Mouse (Mus musculus): ENCODE data around the gene Plxdc1.

Plxdc1 gene

GRCm38 (mm10) chr11:97985727-97986677 lies at the start of gene Plxdc1:
Gene Plxdc1, minus strand, starts transcription at chr11:97986444.
- DNase-seq, result peak; percentile 59

- peak; percentile 91 for DNase-seq
Measured at GRCm38 (mm10) chr11:98035977-98036377, 49.7 kb upstream of the Plxdc1 start.

GRCm38 (mm10) chr11:98034840-98035239 lies 48.6 kb upstream of the Plxdc1 start:
- peak; percentile 88 for DNase-seq

GRCm38 (mm10) chr11:98034061-98034460 lies 47.8 kb upstream of the Plxdc1 start:
- DNase-seq, result peak; percentile 12

GRCm38 (mm10) chr11:98031443-98031770 lies 45.2 kb upstream of the Plxdc1 start:
- peak; percentile 87 for DNase-seq

- DNase-seq, result no peak
Measured at GRCm38 (mm10) chr11:98030701-98031442, 44.6 kb upstream of the Plxdc1 start.

GRCm38 (mm10) chr11:98027785-98028184 lies 41.5 kb upstream of the Plxdc1 start:
- DNase-seq, result no peak

- DNase-seq, result no peak
Measured at GRCm38 (mm10) chr11:98027297-98027688, 41.0 kb upstream of the Plxdc1 start.

GRCm38 (mm10) chr11:98026570-98027296 lies 40.5 kb upstream of the Plxdc1 start, which contains the start of gene Rpl19:
Gene Rpl19, plus strand, starts transcription at chr11:98026710.
- peak; percentile 96 for DNase-seq

- DNase-seq, result no peak
Measured at GRCm38 (mm10) chr11:98026248-98026569, 40.0 kb upstream of the Plxdc1 start.

- no peak for DNase-seq
Measured at GRCm38 (mm10) chr11:98024516-98024915, 38.3 kb upstream of the Plxdc1 start.

GRCm38 (mm10) chr11:98022555-98023371 lies 36.5 kb upstream of the Plxdc1 start, which contains the start of gene Cacnb1:
Gene Cacnb1, minus strand, starts transcription at chr11:98023034.
- peak; percentile 90 for DNase-seq

GRCm38 (mm10) chr11:98022253-98022554 lies 36.0 kb upstream of the Plxdc1 start:
- DNase-seq, result no peak

- peak; percentile 61 for DNase-seq
Measured at GRCm38 (mm10) chr11:98021565-98022252, 35.5 kb upstream of the Plxdc1 start.

GRCm38 (mm10) chr11:98021118-98021517 lies 34.9 kb upstream of the Plxdc1 start:
- no peak for DNase-seq

GRCm38 (mm10) chr11:98020710-98021109 lies 34.5 kb upstream of the Plxdc1 start:
- no peak for DNase-seq

- no peak for DNase-seq
Measured at GRCm38 (mm10) chr11:98019883-98020610, 33.8 kb upstream of the Plxdc1 start.

GRCm38 (mm10) chr11:98018858-98019641 lies 32.8 kb upstream of the Plxdc1 start:
- DNase-seq, result peak; percentile 57

- DNase-seq, result no peak
Measured at GRCm38 (mm10) chr11:98018222-98018621, 32.0 kb upstream of the Plxdc1 start.

GRCm38 (mm10) chr11:98016824-98017223 lies 30.6 kb upstream of the Plxdc1 start:
- no peak for DNase-seq

All from retina, postnatal 1 day (tissue).